Mouse (Mus musculus) adrenal gland, adult (tissue): ENCODE data around the gene Inip.
"Not testable (repeated sequence)": the region's sequence is repeated elsewhere in the genome, so short reads cannot be mapped to it uniquely, and the experiment has no call there.

Source experiments
- DNase-seq, 2 experiments: peaks; one replicate each; pipeline ENCODE4 v3.0.0; 2022 to 2023; ENCODE audit warnings: low spot score in 1 of 2; ENCODE audit not compliant: inconsistent age in 2 of 2

Inip gene

DNA sequence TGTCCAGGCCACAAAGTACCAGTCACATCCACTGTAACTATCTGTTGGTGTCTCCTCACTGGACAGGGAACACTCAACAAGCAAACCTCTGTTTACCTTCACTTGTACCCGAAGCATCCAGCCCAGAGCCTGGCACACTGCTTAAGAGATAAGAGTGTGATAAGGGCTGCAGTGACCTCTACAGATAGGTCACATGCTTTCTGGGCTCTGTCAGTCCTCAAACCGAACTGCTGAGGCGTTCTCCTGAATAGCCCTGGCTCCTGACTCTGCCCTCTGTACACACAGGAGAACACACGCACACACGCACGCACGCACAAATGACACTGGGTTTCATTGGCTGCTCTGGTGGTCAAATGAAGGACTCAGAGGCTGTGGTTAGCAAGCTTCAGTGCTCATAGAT is 12.7 kb upstream of the Inip start:
- no peak for DNase-seq

GRCm38 (mm10) chr4:59808396-59808795 is 7.0 kb upstream of the Inip start:
- no peak for DNase-seq

GRCm38 (mm10) chr4:59807521-59807920 is 6.1 kb upstream of the Inip start:
- no peak for DNase-seq

- no peak for DNase-seq
These were observed 5.4 kb upstream of the Inip start for GRCm38 (mm10) chr4:59806879-59807195.

GRCm38 (mm10) chr4:59805968-59806878 is 4.8 kb upstream of the Inip start:
- DNase-seq, result peak; percentile 43 to 70

- DNase-seq, result peak; percentile 92 to 97
These were observed 4.0 kb upstream of the Inip start, which contains the start of gene Snx30 for GRCm38 (mm10) chr4:59805181-59805967. Gene Snx30 (plus strand): TSS chr4:59805840.

DNA sequence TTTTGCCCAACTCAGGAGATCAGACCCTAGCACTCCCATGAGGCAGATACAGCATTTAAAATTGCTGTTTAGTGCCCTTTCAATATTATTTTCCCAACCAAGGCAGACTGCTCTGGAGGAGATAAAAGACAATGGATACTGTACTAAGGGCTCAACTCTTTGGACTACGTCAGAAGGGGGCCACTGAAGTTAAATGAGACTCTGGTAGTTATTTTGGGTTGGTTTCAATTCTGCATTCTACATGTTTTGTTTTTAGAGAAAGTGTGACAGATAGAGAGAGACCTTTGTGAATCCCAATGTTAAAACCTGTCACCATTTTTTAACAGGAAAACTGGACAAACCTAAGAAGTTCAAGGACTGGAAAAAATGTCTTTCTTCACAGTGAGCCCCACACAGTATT is 3.4 kb upstream of the Inip start:
- no peak for DNase-seq

- no peak for DNase-seq
These were observed 2.0 kb upstream of the Inip start for GRCm38 (mm10) chr4:59803358-59803757.

DNA sequence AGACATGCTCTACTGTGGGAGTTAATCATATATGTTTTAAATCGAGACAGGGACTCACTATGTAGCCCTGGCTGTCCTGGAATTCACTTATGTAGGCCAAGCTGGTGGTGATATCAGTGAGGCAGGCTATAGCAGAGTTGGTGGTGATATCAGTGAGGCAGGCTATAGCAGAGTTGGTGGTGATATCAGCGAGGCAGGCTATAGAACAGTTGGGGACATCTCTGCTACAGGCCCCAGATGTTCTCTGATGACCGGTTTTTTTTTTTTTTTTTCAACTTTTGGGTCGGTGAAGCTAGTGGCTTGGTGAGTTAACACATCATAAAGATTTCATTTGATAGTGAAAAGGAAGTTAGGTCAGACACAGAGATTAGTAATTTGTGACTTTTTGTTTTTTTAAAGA is 1.4 kb upstream of the Inip start:
- DNase-seq, result no peak

GRCm38 (mm10) chr4:59802107-59802506 is 718 bp upstream of the Inip start:
- no peak for DNase-seq

GRCm38 (mm10) chr4:59800181-59800580 is 1.2 kb downstream of the Inip start:
- no peak for DNase-seq

GRCm38 (mm10) chr4:59795788-59796455 is 5.5 kb downstream of the Inip start:
- no peak for DNase-seq

DNA sequence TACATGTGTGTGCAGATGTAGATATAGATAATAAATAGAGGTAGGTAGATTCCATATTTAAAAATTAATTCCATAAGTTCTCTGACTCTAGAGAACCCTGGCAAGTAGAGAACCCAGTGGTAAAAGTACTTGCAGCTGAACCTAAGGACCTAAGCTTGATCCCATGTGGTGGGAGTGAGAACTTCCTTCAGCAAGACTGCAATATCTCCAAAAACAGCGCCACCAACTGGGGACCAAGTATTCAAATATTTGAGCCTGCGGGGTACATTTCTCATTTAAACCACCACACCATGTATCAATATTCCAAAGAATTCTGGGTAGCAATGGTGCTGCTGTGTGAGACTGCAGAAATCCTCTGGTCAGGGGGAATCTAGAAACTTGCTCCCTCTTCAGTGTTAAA is 7.3 kb downstream of the Inip start:
- DNase-seq, result no peak

DNA sequence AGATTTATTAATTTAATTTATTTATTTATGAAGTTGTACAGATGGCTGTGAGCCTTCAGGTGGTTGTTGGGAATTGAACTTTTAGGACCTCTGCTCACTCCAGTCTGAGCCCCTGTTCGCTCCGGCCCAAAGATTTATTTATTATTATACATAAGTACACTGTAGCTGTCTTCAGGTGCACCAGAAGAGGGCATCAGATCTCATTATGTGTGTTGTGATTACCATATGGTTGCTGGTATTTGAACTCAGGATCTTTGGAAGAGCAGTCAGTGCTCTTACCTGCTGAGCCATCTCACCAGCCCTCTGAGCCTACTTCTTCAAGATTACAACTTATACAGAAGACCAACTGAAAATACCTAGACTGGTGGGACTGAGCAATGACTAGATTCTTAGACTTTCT is 7.8 kb downstream of the Inip start:
- not testable (repeated sequence) for DNase-seq

DNA sequence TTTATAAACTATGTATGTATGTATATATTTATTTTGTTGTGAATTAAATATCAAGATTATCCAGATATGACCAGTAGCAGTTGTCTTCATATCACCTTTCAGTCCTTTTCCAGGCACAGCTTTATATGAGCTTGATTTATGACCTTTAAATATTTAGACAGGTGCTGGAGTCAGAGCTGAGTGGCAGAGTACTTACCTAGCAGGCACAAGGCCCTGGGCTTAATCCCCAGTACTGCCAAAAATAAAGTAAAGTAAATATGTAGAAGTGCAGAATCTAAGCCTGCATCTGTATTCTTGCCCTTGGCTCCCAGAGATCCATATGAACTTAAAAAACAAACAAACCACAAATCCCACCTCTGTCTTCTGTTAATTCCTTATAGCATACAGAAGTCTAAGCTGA is 12.4 kb downstream of the Inip start:
- DNase-seq, result no peak

- no peak for DNase-seq
These were observed 14.3 kb downstream of the Inip start for GRCm38 (mm10) chr4:59787126-59787525.

GRCm38 (mm10) chr4:59786661-59787060 is 14.7 kb downstream of the Inip start:
- DNase-seq, result peak; percentile 62 to 90

DNA sequence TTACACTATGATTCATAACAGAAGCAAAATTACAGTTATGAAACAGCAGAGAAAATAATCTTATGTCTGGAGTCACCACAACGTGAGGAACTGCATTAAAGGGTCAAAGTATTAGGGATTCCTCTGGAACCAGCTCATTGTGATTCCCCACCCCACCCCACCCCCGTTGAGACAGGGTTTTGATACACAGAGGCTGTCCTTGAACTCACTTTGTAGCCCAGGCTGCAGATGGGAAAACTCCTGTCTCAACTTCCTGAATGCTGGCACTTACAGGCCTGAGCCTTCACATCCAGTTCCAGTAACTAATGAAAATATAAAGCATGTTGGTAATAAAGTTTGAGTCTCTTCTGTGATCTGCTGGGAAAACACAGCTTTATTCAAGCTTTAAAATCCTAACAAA is 16.0 kb downstream of the Inip start:
- no peak for DNase-seq

DNA sequence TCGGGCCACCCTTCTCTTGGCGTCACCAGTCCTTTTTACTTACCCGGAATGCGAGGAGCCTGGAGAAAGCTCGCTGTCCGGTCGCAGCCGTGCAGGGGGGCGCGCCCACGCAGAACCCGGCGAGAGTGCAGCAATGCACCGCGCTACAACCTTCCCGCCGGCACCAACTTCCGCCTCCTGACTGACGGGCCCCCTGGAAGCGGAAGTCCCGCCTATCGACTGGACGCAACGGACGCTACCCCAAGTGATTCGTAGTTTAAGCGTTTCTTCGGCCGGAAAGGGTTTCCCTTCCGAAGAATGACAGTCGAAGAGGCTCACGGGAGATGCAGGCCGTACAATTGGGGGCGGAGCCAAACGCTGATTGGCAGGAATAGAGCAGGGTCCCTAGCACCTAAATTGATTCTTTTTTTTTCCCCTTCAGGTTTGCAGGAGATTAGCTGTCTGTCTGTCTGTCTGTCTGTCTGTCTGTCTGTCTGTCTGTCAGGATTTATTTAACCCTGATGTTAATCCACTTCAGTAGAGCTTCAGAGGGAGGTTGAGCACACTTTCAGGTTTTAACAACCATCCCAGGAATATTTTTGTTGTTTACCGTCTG is 17.6 kb downstream of the Inip start:
- peak; percentile 97 to 98 for DNase-seq

GRCm38 (mm10) chr4:59782853-59783684 is 18.3 kb downstream of the Inip start:
- DNase-seq, result no peak
